Mouse (Mus musculus): ENCODE results near the gene Tor4a.

DNA sequence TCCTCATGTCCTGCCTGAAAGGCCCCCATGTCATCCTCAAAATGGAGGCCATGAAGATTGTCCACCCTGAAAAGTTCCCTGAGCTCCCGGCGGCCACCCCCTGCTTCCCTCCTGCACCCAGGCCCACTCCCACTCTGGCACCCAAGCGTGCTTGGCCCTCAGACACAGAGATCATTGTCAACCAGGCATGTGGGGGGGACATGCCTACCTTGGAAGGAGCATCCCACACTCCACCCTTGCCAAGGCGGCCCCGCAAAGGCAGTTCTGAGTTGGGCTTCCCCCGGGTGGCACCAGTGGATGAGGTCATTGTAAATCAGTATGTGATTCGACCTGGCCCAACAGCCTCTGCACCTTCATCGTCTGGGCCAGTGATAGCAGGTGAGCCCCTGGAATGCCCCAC lies 46.7 kb upstream of the Tor4a start:
- TF ChIP-seq CTCF (IDR thresholded peaks at IDR 0.05; ENCODE audit: borderline replicate concordance, control insufficient read depth, extremely low read depth, insufficient read depth, low read length, poor library complexity), result no peak
- no peak for TF ChIP-seq POLR2A (IDR thresholded peaks at IDR 0.05; ENCODE audit: control insufficient read depth, extremely low read depth, insufficient read depth, low read length, poor library complexity)
